Mouse (Mus musculus) embryonic facial prominence, embryonic 14.5 days (tissue): ENCODE data around the gene Tmem106a. TPM values are rescaled to one million over a fixed set of nuclear protein-coding genes. Genes with fewer than 3 reads are reported as not detected.
"Not testable (repeated sequence)": the region's sequence is repeated elsewhere in the genome, so short reads cannot be mapped to it uniquely, and the experiment has no call there.

Experiments
- ATAC-seq: fragments of 200-750 bp; cut with Nextera tagmentation; 2 replicates; pipeline ENCODE4 v1.8.0; 2017; ENCODE audit warnings: low read depth, moderate number of reproducible peaks, moderate TSS enrichment
- DNase-seq: peaks from one replicate; pipeline ENCODE4 v3.0.0-alpha.2; 2015; ENCODE audit warnings: low spot score
- H3K27ac ChIP-seq: fragments of 300-500 bp; sonication (generic); replicated peaks from 2 replicates; pipeline ENCODE4 v1.5.1; 2014; ENCODE audit warnings: low read depth, mild to moderate bottlenecking, low read length, moderate library complexity
- H3K27me3 ChIP-seq: fragments of 300-500 bp; sonication (generic); replicated peaks from 2 replicates; pipeline ENCODE4 v1.6.1; 2014; ENCODE audit warnings: low read length; ENCODE audit not compliant: control insufficient read depth, insufficient read depth
- H3K36me3 ChIP-seq: fragments of 300-500 bp; sonication (generic); 2 replicates; pipeline ENCODE4 v1.6.1; 2014; ENCODE audit warnings: low read length, mixed read lengths; ENCODE audit not compliant: control insufficient read depth, insufficient read depth
- H3K4me1 ChIP-seq: fragments of 300-500 bp; sonication (generic); 2 replicates; pipeline ENCODE4 v1.6.1; 2014; ENCODE audit warnings: antibody characterized with exemption, low read length; ENCODE audit not compliant: control insufficient read depth, insufficient read depth
- H3K4me2 ChIP-seq: fragments of 300-500 bp; sonication (generic); 2 replicates; pipeline ENCODE4 v1.6.1; 2014; ENCODE audit warnings: low read depth, mild to moderate bottlenecking, low read length, moderate library complexity, mixed read lengths
- H3K4me3 ChIP-seq: fragments of 300-500 bp; sonication (generic); 2 replicates; pipeline ENCODE4 v1.5.1; 2014; ENCODE audit warnings: low read depth, mild to moderate bottlenecking, low read length
- H3K9ac ChIP-seq: fragments of 300-500 bp; sonication (generic); 2 replicates; pipeline ENCODE4 v1.6.1; 2014; ENCODE audit warnings: low read depth, mild to moderate bottlenecking, low read length, moderate library complexity, mixed read lengths
- H3K9me3 ChIP-seq: fragments of 300-500 bp; sonication (generic); 2 replicates; pipeline ENCODE4 v1.6.1; 2016; ENCODE audit warnings: low read length; ENCODE audit not compliant: control insufficient read depth
- WGBS: fragments of 180-500 bp; shearing (Covaris S2); extraction: QIAGEN DNeasy Blood & Tissue Kit; methylation state at CpG from one replicate; pipeline ENCODE4 v1.1.7; 2014; 5-methylcytosine and 5-hydroxymethylcytosine counted together
- polyA plus RNA-seq: library from polyadenylated mRNA; unstranded; fragments of >200 nt; fragmentation: Nextera tagmentation; extraction: Ambion mirVana; gene quantifications from 2 replicates; pipeline ENCODE4 v1.2.1, GENCODE M21; 2014

Tmem106a gene
- polyA plus RNA-seq, 1 experiment from 2014 or later, result 5.9 TPM

GRCm38 (mm10) chr11:101556541-101556940 is 25.5 kb upstream of the Tmem106a start:
- no peak for DNase-seq

GRCm38 (mm10) chr11:101556954-101557353 is 25.1 kb upstream of the Tmem106a start:
- no peaks in the 10 kb centered on the region for H3K9me3 ChIP-seq
- DNase-seq (peak; percentile 5), ATAC-seq (no peak)
- H3K9ac ChIP-seq, result no peak overlapping the region
- no peak overlapping the region for H3K27ac ChIP-seq
- no peak overlapping the region for H3K4me3 ChIP-seq
- peaks cover 65% of the 10 kb centered on the region for H3K36me3 ChIP-seq
- 78% methylated on average over 2 of the region's 2 CpGs for WGBS
- no peak overlapping the region for H3K4me2 ChIP-seq
- H3K27me3 ChIP-seq, result no peaks in the 10 kb centered on the region
- peaks cover 9% of the 10 kb centered on the region; the same call in 1 of the 2 replicates for H3K4me1 ChIP-seq

More at GRCm38 (mm10) chr11:101556541-101556940, 25.5 kb upstream of the Tmem106a start:
- WGBS, result 92% methylated on average over 7 of the region's 7 CpGs
- H3K36me3 ChIP-seq, result peaks cover 63% of the 10 kb centered on the region
- no peak for ATAC-seq
- H3K27ac ChIP-seq, result no peak overlapping the region
- H3K4me1 ChIP-seq, result peaks cover 9% of the 10 kb centered on the region; the same call in 1 of the 2 replicates
- H3K4me2 ChIP-seq, result no peak overlapping the region
- no peaks in the 10 kb centered on the region for H3K9me3 ChIP-seq
- H3K4me3 ChIP-seq, result no peak overlapping the region
- no peak overlapping the region for H3K9ac ChIP-seq
- H3K27me3 ChIP-seq, result no peaks in the 10 kb centered on the region

- Histone ChIP-seq H3K4me3 (no peak overlapping the region), H3K36me3 (peaks cover 95% of the 10 kb centered on the region), H3K4me1 (no peaks in the 10 kb centered on the region), H3K27ac (no peak overlapping the region), H3K9me3 (no peaks in the 10 kb centered on the region), H3K4me2 (no peak overlapping the region), H3K27me3 (no peaks in the 10 kb centered on the region), H3K9ac (no peak overlapping the region)
- no peak for ATAC-seq
- peak; percentile 55 for DNase-seq
- 38% methylated on average over 5 of the region's 5 CpGs for WGBS
Observed at GRCm38 (mm10) chr11:101562391-101562790, 19.7 kb upstream of the Tmem106a start.

GRCm38 (mm10) chr11:101568421-101568820 is 13.6 kb upstream of the Tmem106a start:
- H3K36me3 ChIP-seq, result peaks cover 97% of the 10 kb centered on the region
- H3K9ac ChIP-seq, result no peak overlapping the region
- no peaks in the 10 kb centered on the region for H3K27me3 ChIP-seq
- no peaks in the 10 kb centered on the region for H3K9me3 ChIP-seq
- H3K4me3 ChIP-seq, result no peak overlapping the region
- no peak for DNase-seq
- no peak overlapping the region for H3K4me2 ChIP-seq
- WGBS, result 91% methylated on average over 3 of the region's 3 CpGs
- no peaks in the 10 kb centered on the region for H3K4me1 ChIP-seq
- no peak for ATAC-seq
- H3K27ac ChIP-seq, result no peak overlapping the region

GRCm38 (mm10) chr11:101576116-101576515 is 5.9 kb upstream of the Tmem106a start:
- H3K27me3 ChIP-seq, result no peaks in the 10 kb centered on the region
- DNase-seq (no peak), ATAC-seq (no peak)
- no peaks in the 10 kb centered on the region for H3K4me1 ChIP-seq
- WGBS, result 82% methylated on average over 6 of the region's 6 CpGs
- H3K4me3 ChIP-seq, result no peak overlapping the region
- H3K27ac ChIP-seq, result no peak overlapping the region
- no peak overlapping the region for H3K4me2 ChIP-seq
- peaks cover 95% of the 10 kb centered on the region for H3K36me3 ChIP-seq
- H3K9me3 ChIP-seq, result no peaks in the 10 kb centered on the region
- no peak overlapping the region for H3K9ac ChIP-seq

- 71% methylated on average over 6 of the region's 6 CpGs for WGBS
- H3K27me3 ChIP-seq, result no peaks in the 10 kb centered on the region
- no peak for ATAC-seq
- H3K36me3 ChIP-seq, result peaks cover 48% of the 10 kb centered on the region
- H3K9ac ChIP-seq, result no peak overlapping the region
- H3K4me2 ChIP-seq, result no peak overlapping the region
- H3K9me3 ChIP-seq, result no peaks in the 10 kb centered on the region
- no peak for DNase-seq
- no peak overlapping the region for H3K4me3 ChIP-seq
- no peak overlapping the region for H3K27ac ChIP-seq
- no peaks in the 10 kb centered on the region for H3K4me1 ChIP-seq
Observed at GRCm38 (mm10) chr11:101581081-101581764, 819 bp upstream of the Tmem106a start.

GRCm38 (mm10) chr11:101583205-101583604 is 1.2 kb downstream of the Tmem106a start:
- Histone ChIP-seq H3K9me3 (no peaks in the 10 kb centered on the region), H3K27me3 (no peaks in the 10 kb centered on the region), H3K4me1 (no peaks in the 10 kb centered on the region), H3K36me3 (peaks cover 30% of the 10 kb centered on the region), H3K9ac (no peak overlapping the region), H3K27ac (no peak overlapping the region), H3K4me2 (no peak overlapping the region), H3K4me3 (no peak overlapping the region)
- DNase-seq, result no peak
- no peak for ATAC-seq
- WGBS, result 86% methylated on average over 2 of the region's 2 CpGs

- H3K4me3 ChIP-seq, H3K4me2 ChIP-seq, H3K27me3 ChIP-seq, DNase-seq, H3K9ac ChIP-seq, H3K27ac ChIP-seq, ATAC-seq, H3K4me1 ChIP-seq, H3K9me3 ChIP-seq: not testable (repeated sequence)
- peaks cover 15% of the 10 kb centered on the region for H3K36me3 ChIP-seq
- 96% methylated on average over 1 of the region's 1 CpGs for WGBS
Observed at GRCm38 (mm10) chr11:101585031-101585430, 3.0 kb downstream of the Tmem106a start.

- H3K4me1 ChIP-seq, result no peaks in the 10 kb centered on the region
- 80% methylated on average over 4 of the region's 4 CpGs for WGBS
- no peaks in the 10 kb centered on the region for H3K27me3 ChIP-seq
- no peak overlapping the region for H3K9ac ChIP-seq
- H3K27ac ChIP-seq, result no peak overlapping the region
- H3K4me3 ChIP-seq, result no peak overlapping the region
- no peaks in the 10 kb centered on the region for H3K9me3 ChIP-seq
- no peak for ATAC-seq
- H3K36me3 ChIP-seq, result peaks cover 7% of the 10 kb centered on the region
- DNase-seq, result no peak
- H3K4me2 ChIP-seq, result no peak overlapping the region
Observed at GRCm38 (mm10) chr11:101585805-101586204, 3.8 kb downstream of the Tmem106a start.
